Comparison of ENCODE assay signal across 13 mouse cellular contexts in genomic region chr6:137612071-137612547, GRCm38 (mm10). TPM values are rescaled to one million over a fixed set of nuclear protein-coding genes. Genes with fewer than 3 reads are reported as not detected.
DNase-seq lines count a peak whose midpoint lies in the region; ATAC-seq and TF ChIP-seq lines count a peak whose summit lies in the region.
"Had no signal": no experiment of that assay in that cellular context is flagged by ENCODE, and none has a peak within 500 bp of the region (broad histone marks: within the 10 kb centered on the region; RNA-seq: fewer than 3 reads in every experiment).

No protein-coding gene starts in this region.

- no peaks in the 10 kb centered on the region for H3K27me3 ChIP-seq in intestine, embryonic 15.5 days (replicated peaks)
- H3K27me3 ChIP-seq in small intestine, adult 2 months (ENCODE audit: control insufficient read depth, insufficient read depth, low read length): no peaks in the 10 kb centered on the region
- H3K27me3 ChIP-seq in midbrain, embryonic 15.5 days (replicated peaks): no peaks in the 10 kb centered on the region
- H3K27me3 ChIP-seq: embryonic facial prominence, embryonic 13.5 days; neural tube, embryonic 13.5 days had no signal

- no peak overlapping the region for H3K27ac ChIP-seq in intestine, embryonic 15.5 days
- H3K27ac ChIP-seq in small intestine, adult 2 months (ENCODE audit: insufficient read depth, low read depth, low read length): 0 out of 2 replicates have a peak overlapping the region, but pooled peaks have one; percentile 12
- no peak overlapping the region for H3K27ac ChIP-seq in midbrain, embryonic 15.5 days
- H3K27ac ChIP-seq: embryonic facial prominence, embryonic 13.5 days; neural tube, embryonic 13.5 days had no signal

- H3K9me3 ChIP-seq in intestine, embryonic 15.5 days: no peaks in the 10 kb centered on the region; the same call in 1 of the 2 replicates
- H3K9me3 ChIP-seq in midbrain, embryonic 15.5 days: no peaks in the 10 kb centered on the region
- H3K9me3 ChIP-seq: embryonic facial prominence, embryonic 13.5 days; neural tube, embryonic 13.5 days had no signal

- H3K36me3 ChIP-seq in intestine, embryonic 15.5 days: no peaks in the 10 kb centered on the region
- no peaks in the 10 kb centered on the region for H3K36me3 ChIP-seq in small intestine, adult 2 months (ENCODE audit: control insufficient read depth, insufficient read depth, low read length)
- no peaks in the 10 kb centered on the region for H3K36me3 ChIP-seq in midbrain, embryonic 15.5 days (replicated peaks)
- H3K36me3 ChIP-seq: embryonic facial prominence, embryonic 13.5 days; G1E; neural tube, embryonic 13.5 days had no signal

- no peak for TF ChIP-seq POLR2A in small intestine, adult 2 months (IDR thresholded peaks at IDR 0.05; ENCODE audit: low read depth, low read length)

- H3K4me1 ChIP-seq in intestine, embryonic 15.5 days (replicated peaks): peaks cover 4% of the 10 kb centered on the region; the same call in 1 of the 2 replicates
- H3K4me1 ChIP-seq in small intestine, adult 2 months (ENCODE audit: control insufficient read depth, insufficient read depth, insufficient read length, low read length): peaks cover 7% of the 10 kb centered on the region
- no peaks in the 10 kb centered on the region for H3K4me1 ChIP-seq in midbrain, embryonic 15.5 days

- 57% methylated on average over 2 of the region's 2 CpGs for WGBS in intestine, embryonic 15.5 days
- 19% methylated on average over 2 of the region's 2 CpGs for WGBS in small intestine, adult 2 months
- 74% methylated on average over 2 of the region's 2 CpGs for WGBS in midbrain, embryonic 15.5 days

- DNase-seq in kidney, adult 9 months: peak; percentile 53
- DNase-seq in kidney, postnatal 10 days: no peak
- peak; percentile 86 to 95 for DNase-seq in cerebellum, postnatal 14 days
- DNase-seq in testis, postnatal 14 days (ENCODE audit: low spot score): no peak
- DNase-seq in liver: no peak
- DNase-seq: adrenal gland, postnatal 36 days; liver, postnatal 0 days had no signal

- no peak overlapping the region for H3K9ac ChIP-seq in intestine, embryonic 15.5 days
- no peak overlapping the region for H3K9ac ChIP-seq in midbrain, embryonic 15.5 days
- H3K9ac ChIP-seq: embryonic facial prominence, embryonic 13.5 days; liver, postnatal 0 days; neural tube, embryonic 13.5 days had no signal

- H3K4me3 ChIP-seq in intestine, embryonic 15.5 days (replicated peaks): no peak overlapping the region
- H3K4me3 ChIP-seq in small intestine, adult 2 months (ENCODE audit: low read depth, low read length): no peak overlapping the region
- H3K4me3 ChIP-seq in midbrain, embryonic 15.5 days: no peak overlapping the region
- H3K4me3 ChIP-seq: embryonic facial prominence, embryonic 13.5 days; neural tube, embryonic 13.5 days had no signal

- no peak for TF ChIP-seq CTCF in small intestine, adult 2 months (IDR thresholded peaks at IDR 0.05; ENCODE audit: extremely low read depth, insufficient read length, insufficient replicate concordance, low read depth, low read length)

- peak; percentile 91 for ATAC-seq in intestine, embryonic 15.5 days
- no peak for ATAC-seq in midbrain, embryonic 15.5 days (replicated peaks)
- ATAC-seq: liver, postnatal 0 days had no signal

- no peak overlapping the region for H3K4me2 ChIP-seq in intestine, embryonic 15.5 days (replicated peaks)
- no peak overlapping the region for H3K4me2 ChIP-seq in midbrain, embryonic 15.5 days
- H3K4me2 ChIP-seq: embryonic facial prominence, embryonic 13.5 days; neural tube, embryonic 13.5 days had no signal

RNA-seq across cellular contexts. Expression of gene Eps8, which starts 42.6 kb away (rescaled TPM):
- 85.2 and 93.9 TPM in 2 replicates for polyA plus RNA-seq in intestine, embryonic 15.5 days (2015; fragmentation: Nextera tagmentation; extraction: Ambion mirVana)
- polyA plus RNA-seq in small intestine, adult 2 months (2012; rRNA removed): 21.9 and 66.0 TPM in 2 replicates
- polyA plus RNA-seq in midbrain, embryonic 15.5 days (2015; fragmentation: Nextera tagmentation; extraction: Ambion mirVana): 25.1 and 25.8 TPM in 2 replicates
- polyA plus RNA-seq: G1E had no signal

Comparison
In these comparisons a context has a peak if more than half of its experiments do, and no peak if none do; other contexts are left out.
1. DNase-seq: peak in kidney, adult 9 months (single experiment) and cerebellum, postnatal 14 days (2 of 2); none in kidney, postnatal 10 days (single experiment), testis, postnatal 14 days (single experiment) and liver (single experiment).